Mouse (Mus musculus): ENCODE data around the gene Gpr35. TPM values are rescaled to one million over a fixed set of nuclear protein-coding genes. Genes with fewer than 3 reads are reported as not detected.

Gene Gpr35
- polyA plus RNA-seq, 1 experiment from 2014 or later = 0.73 TPM

DNA sequence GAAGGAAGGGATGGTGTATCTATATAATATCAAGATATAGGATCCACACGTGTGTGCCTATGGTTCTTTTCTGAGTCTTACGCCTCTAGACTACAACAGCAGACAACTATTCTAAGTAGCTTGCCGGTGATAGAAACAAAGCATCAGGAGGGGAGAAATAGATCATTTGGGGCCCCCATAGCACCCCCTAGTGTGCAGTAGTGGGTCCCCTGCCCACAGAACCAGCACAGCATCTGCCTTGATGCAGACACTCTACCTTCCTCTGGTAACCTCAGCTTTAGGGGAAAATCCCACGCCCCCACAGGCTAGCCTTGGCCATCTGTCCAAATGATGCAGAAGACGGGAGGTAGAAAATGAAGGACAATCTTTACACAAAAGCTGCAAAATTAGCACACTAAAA is 34.3 kb downstream of the Gpr35 start:
- ATAC-seq (ENCODE audit: insufficient number of reproducible peaks, insufficient read depth, low FRiP score, low TSS enrichment, low read depth) = no peak
- Histone ChIP-seq H3K36me3 (no peaks in the 10 kb centered on the region), H3K4me2 (no peak overlapping the region), H3K4me1 (no peaks in the 10 kb centered on the region), H3K4me3 (no peak overlapping the region), H3K27ac (no peak overlapping the region), H3K27me3 (no peaks in the 10 kb centered on the region), H3K9ac (no peak overlapping the region), H3K9me3 (no peaks in the 10 kb centered on the region)
- WGBS = 84% methylated on average over 5 of the region's 5 CpGs

DNA sequence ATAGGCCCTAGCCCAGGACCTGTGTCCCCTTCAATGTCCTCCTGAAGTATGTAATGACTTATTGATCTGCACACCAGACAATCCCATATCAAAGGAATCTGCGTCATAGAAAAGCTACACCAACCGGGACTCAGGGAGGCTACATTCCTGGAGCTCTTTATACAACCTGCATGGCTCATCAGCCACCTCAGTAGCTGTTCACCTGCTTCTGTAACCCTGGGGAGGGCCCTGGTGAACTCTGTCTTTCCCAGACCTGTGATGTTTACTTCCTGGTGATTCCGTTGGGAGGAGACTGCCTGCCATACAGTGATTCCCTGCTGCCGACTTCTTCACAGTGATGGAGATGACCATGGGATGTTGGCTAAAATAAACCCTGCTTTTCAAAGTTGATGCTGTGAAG is 38.2 kb downstream of the Gpr35 start:
- H3K27ac ChIP-seq = no peak overlapping the region
- no peak for ATAC-seq (ENCODE audit: insufficient number of reproducible peaks, insufficient read depth, low FRiP score, low TSS enrichment, low read depth)
- H3K4me1 ChIP-seq = no peaks in the 10 kb centered on the region
- H3K27me3 ChIP-seq = no peaks in the 10 kb centered on the region
- H3K4me3 ChIP-seq = no peak overlapping the region
- no peaks in the 10 kb centered on the region for H3K36me3 ChIP-seq
- no peak overlapping the region for H3K4me2 ChIP-seq
- no peaks in the 10 kb centered on the region for H3K9me3 ChIP-seq
- H3K9ac ChIP-seq = no peak overlapping the region
- 80% methylated on average over 4 of the region's 4 CpGs for WGBS

DNA sequence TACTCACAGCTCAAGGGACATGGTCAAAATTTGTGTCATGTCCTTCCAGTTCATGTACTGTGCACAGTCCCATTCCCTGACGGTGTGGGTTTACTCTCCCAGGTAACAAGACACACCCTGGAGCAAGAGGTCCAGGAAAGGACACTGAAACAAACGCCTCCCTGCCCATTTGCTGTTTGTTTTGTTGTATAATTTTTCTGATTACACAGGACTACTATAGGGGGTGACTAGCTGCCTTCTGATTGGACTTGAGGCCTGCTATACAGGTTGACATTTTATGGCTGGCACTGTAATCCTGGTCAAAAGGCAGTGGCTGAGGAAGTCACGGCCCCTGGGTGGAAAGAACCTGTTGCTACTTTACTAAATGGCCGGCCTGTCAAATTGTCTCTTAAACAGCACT is 39.2 kb downstream of the Gpr35 start:
- H3K36me3 ChIP-seq = no peaks in the 10 kb centered on the region

DNA sequence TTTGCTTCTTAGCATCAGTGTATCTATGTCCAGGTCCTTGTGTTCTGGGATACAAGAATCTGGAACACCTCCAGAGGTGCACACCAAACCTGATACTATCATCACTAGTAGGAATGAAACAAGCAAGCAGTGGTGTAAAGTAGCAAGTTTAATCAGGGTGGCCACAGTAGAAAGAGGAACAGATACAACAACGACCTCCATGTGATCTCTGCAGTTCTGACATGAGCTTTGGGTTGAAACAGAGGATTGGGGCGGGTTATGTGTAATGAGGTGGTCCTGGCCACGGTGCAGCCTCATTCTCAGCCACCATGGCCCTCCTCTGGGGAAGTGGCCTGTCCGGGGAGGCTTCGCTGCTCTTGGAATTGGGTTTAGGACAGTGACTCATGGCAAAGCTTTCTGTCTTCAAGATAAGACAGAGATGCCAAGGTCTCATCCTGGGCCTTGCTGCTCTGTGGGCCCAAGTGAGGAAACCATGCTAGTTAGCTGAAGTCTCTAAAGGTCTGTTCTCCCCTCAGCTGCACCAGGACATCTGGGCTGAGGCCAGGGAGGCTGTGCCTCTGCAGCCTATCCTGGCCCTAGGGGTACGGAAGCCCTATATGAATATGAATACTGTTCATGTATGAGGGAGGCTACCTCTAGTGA is 41.7 kb downstream of the Gpr35 start:
- Histone ChIP-seq H3K4me3 (no peak overlapping the region), H3K27ac (no peak overlapping the region), H3K9me3 (no peaks in the 10 kb centered on the region), H3K4me2 (no peak overlapping the region), H3K4me1 (no peaks in the 10 kb centered on the region), H3K27me3 (no peaks in the 10 kb centered on the region), H3K36me3 (no peaks in the 10 kb centered on the region), H3K9ac (no peak overlapping the region)
- WGBS = 82% methylated on average over 6 of the region's 6 CpGs
- no peak for ATAC-seq (ENCODE audit: insufficient number of reproducible peaks, insufficient read depth, low FRiP score, low TSS enrichment, low read depth)

More for the DNA sequence above, 39.2 kb downstream of the Gpr35 start:
- Histone ChIP-seq H3K4me1 (no peaks in the 10 kb centered on the region), H3K9me3 (no peaks in the 10 kb centered on the region), H3K9ac (no peak overlapping the region), H3K27ac (no peak overlapping the region), H3K4me3 (no peak overlapping the region), H3K27me3 (no peaks in the 10 kb centered on the region), H3K4me2 (no peak overlapping the region)
- 57% methylated on average over 4 of the region's 4 CpGs for WGBS
- ATAC-seq (ENCODE audit: insufficient number of reproducible peaks, insufficient read depth, low FRiP score, low TSS enrichment, low read depth) = no peak

DNA sequence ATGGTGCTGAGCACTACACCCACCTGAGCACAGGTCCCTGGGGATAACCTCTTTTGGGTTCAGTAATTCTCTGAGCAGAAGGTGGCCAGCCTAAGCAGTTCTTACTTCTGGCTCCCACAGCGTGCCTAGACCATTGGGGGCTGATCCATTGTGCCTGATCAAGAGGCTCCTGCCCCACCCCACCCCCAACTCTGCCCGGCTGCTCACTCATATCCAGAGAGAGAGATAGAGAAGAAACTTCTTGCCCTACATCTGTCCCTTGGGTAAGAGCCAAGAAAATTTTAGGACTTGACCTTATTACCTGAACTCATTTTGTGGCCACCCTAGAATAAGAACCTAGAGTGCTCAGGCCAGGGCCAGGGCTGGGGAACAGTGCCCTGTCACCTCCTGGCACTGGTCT is 42.2 kb downstream of the Gpr35 start:
- H3K27me3 ChIP-seq = no peaks in the 10 kb centered on the region
- ATAC-seq (ENCODE audit: insufficient number of reproducible peaks, insufficient read depth, low FRiP score, low TSS enrichment, low read depth) = no peak
- 69% methylated on average over 2 of the region's 2 CpGs for WGBS
- no peaks in the 10 kb centered on the region for H3K9me3 ChIP-seq
- no peak overlapping the region for H3K4me3 ChIP-seq
- no peak overlapping the region for H3K9ac ChIP-seq
- no peak overlapping the region for H3K4me2 ChIP-seq
- no peak overlapping the region for H3K27ac ChIP-seq
- H3K4me1 ChIP-seq = no peaks in the 10 kb centered on the region
- H3K36me3 ChIP-seq = no peaks in the 10 kb centered on the region

DNA sequence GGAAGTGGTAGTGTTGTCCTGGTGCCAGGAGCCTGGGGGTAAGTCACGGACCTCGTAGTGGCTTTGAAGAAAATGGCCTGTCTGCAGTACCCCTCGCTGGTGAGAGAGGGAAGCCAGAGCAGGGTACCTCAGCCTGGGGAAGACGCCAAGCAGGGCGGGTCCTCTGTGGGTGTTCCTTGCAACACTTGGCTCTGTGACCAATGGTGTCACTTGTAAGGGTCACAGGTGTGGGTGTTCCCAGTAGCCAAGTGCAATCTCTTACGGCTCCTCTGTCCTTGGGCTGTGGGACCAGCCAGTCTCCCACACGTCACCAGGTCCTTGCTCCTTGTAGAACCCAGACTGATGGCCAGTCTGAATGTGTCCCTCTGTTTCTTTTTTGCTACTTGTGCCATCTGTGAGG is 55.4 kb downstream of the Gpr35 start, which contains the start of gene Aqp12:
TSS of gene Aqp12 (plus strand) at position 274 of the 400 bp plus-strand sequence.
- Histone ChIP-seq H3K4me1 (no peaks in the 10 kb centered on the region), H3K4me3 (no peak within 1 kb of the TSS), H3K36me3 (no peaks in the 10 kb centered on the region), H3K27ac (no peak within 1 kb of the TSS), H3K9me3 (no peaks in the 10 kb centered on the region), H3K27me3 (peaks cover 4% of the 10 kb centered on the region; the same call in 1 of the 2 replicates), H3K4me2 (no peak within 1 kb of the TSS), H3K9ac (no peak within 1 kb of the TSS)
- 70% methylated on average over 7 of the region's 7 CpGs for WGBS
- no peak for ATAC-seq (ENCODE audit: insufficient number of reproducible peaks, insufficient read depth, low FRiP score, low TSS enrichment, low read depth)

DNA sequence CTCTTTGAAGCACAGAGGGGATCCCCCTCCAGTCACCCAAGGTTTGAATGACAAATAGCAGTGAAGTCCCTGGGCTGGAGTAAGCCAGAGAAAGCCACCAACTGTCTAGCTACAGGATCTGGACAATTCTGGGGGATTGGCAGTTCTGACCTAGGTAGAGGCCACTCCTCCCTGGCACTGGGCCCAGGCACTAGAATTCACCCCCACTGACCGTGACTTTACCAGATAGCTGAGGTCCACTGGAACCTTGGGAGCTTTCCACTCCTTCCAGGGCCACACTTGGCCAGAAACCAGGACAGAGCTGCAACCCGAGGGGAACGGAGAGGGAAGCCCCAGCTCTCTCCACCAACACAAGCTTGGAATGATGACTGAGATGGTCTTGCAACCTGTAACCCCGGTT is 58.5 kb downstream of the Gpr35 start:
- Histone ChIP-seq H3K4me1 (no peaks in the 10 kb centered on the region), H3K27me3 (peaks cover 6% of the 10 kb centered on the region; the same call in 1 of the 2 replicates), H3K9me3 (no peaks in the 10 kb centered on the region), H3K4me2 (no peak overlapping the region), H3K27ac (no peak overlapping the region), H3K36me3 (no peaks in the 10 kb centered on the region), H3K4me3 (no peak overlapping the region), H3K9ac (no peak overlapping the region)
- ATAC-seq (ENCODE audit: insufficient number of reproducible peaks, insufficient read depth, low FRiP score, low TSS enrichment, low read depth) = no peak
- WGBS = 68% methylated on average over 4 of the region's 4 CpGs

DNA sequence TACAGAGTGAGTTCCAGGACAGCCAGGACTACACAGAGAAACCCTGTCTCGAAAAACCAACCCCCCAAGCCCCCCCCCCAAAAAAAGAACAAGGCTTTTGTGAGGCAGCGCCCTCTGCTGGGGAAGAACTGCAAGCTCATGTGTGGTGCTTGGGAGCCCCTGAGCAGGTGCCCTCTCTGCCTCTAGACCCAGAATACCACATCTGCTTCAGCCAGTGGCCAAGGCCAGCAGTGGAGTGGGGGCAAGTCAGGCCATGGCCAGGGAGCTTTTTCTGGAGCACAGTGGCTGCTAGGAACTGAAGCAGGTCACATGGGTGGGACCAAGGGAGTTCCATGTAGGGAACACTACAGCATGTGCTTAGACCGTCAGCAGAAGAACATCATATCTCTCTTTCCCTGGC is 60.1 kb downstream of the Gpr35 start:
- no peak overlapping the region for H3K9ac ChIP-seq
- no peak overlapping the region for H3K4me3 ChIP-seq
- 28% methylated on average over 3 of the region's 3 CpGs for WGBS
- H3K27ac ChIP-seq = no peak overlapping the region
- H3K27me3 ChIP-seq = peaks cover 6% of the 10 kb centered on the region; the same call in 1 of the 2 replicates
- no peaks in the 10 kb centered on the region for H3K9me3 ChIP-seq
- no peak overlapping the region for H3K4me2 ChIP-seq
- no peaks in the 10 kb centered on the region for H3K4me1 ChIP-seq
- no peaks in the 10 kb centered on the region for H3K36me3 ChIP-seq
- no peak for ATAC-seq (ENCODE audit: insufficient number of reproducible peaks, insufficient read depth, low FRiP score, low TSS enrichment, low read depth)

DNA sequence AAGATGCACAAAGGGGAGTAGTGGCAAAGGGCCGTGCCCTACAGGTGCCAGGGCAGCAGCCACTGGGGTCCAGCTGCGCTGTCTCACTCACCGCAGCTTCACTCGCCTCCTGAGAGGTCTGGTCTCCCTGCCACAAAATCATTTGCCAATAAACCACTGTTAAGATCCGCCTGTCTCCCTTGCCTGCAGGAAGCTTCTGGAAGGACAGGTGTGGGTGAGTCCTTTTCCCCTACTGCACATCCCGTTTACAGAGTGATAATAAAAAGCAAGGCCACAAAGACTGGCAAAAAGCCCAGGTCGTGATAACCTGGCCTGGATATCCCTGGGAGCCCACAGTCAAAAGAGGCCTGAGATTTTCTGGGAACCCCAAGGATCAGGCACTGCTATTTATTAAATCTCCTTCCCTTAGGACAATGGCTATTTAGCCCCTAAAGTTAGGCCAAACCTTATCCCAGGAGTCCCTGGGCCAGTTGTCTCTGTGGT is 61.5 kb downstream of the Gpr35 start:
- no peak overlapping the region for H3K4me2 ChIP-seq
- H3K36me3 ChIP-seq = no peaks in the 10 kb centered on the region
- no peak overlapping the region for H3K9ac ChIP-seq
- no peak for ATAC-seq (ENCODE audit: insufficient number of reproducible peaks, insufficient read depth, low FRiP score, low TSS enrichment, low read depth)
- WGBS = 78% methylated on average over 7 of the region's 7 CpGs
- no peak overlapping the region for H3K4me3 ChIP-seq
- H3K27ac ChIP-seq = no peak overlapping the region
- 0 out of 2 replicates have a peak, but pooled peaks cover 2% of the 10 kb centered on the region for H3K27me3 ChIP-seq
- no peaks in the 10 kb centered on the region for H3K4me1 ChIP-seq
- H3K9me3 ChIP-seq = no peaks in the 10 kb centered on the region

DNA sequence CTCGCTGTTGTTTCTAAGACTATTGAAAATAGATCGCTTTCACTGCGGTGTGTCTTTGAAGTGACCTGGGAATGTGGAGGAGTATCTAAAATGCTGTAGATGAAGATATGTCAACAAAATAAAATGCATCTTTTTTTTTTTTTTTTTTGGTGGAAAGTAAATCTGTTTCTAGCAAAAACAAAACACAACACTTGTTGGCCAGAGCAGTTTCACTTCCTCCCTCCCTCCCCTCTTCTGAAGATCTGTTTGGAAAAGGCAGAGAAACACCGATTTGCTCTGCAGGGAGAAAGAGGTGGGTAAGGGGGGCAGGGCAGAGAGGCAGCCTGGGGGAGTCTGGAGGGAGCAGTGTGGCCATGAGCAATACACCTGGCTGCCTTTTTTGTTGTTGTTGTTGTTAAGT is 62.7 kb downstream of the Gpr35 start:
- 80% methylated on average over 4 of the region's 4 CpGs for WGBS
- no peak overlapping the region for H3K4me3 ChIP-seq
- no peak for ATAC-seq (ENCODE audit: insufficient number of reproducible peaks, insufficient read depth, low FRiP score, low TSS enrichment, low read depth)

DNA sequence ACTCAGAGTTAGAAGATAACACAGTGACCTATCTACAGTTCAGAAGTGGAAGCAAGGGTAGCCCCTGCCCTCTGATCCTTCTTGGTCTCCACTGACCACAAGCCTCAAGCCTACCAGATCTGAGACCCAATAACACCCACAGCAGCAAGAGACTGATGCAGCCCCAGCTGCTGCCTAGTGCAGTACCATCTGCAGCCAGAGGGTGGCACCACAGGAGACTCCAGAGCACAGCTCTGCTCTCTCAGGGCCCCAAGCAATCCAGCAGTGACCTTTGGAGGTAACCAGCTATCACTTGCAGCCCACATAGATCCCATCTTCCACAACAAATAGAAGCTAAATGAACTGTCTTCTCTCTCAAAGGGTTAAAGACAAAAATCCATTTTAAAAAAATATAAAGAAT is 63.8 kb downstream of the Gpr35 start:
- Histone ChIP-seq H3K4me1 (no peaks in the 10 kb centered on the region), H3K4me2 (no peak overlapping the region), H3K9me3 (no peaks in the 10 kb centered on the region), H3K27me3 (0 out of 2 replicates have a peak, but pooled peaks cover 2% of the 10 kb centered on the region), H3K4me3 (no peak overlapping the region), H3K9ac (no peak overlapping the region), H3K27ac (no peak overlapping the region), H3K36me3 (no peaks in the 10 kb centered on the region)
- ATAC-seq (ENCODE audit: insufficient number of reproducible peaks, insufficient read depth, low FRiP score, low TSS enrichment, low read depth) = no peak

More for the DNA sequence above, 62.7 kb downstream of the Gpr35 start:
- H3K4me1 ChIP-seq = no peaks in the 10 kb centered on the region
- H3K27ac ChIP-seq = no peak overlapping the region
- no peak overlapping the region for H3K9ac ChIP-seq
- H3K9me3 ChIP-seq = no peaks in the 10 kb centered on the region
- H3K27me3 ChIP-seq = 0 out of 2 replicates have a peak, but pooled peaks cover 2% of the 10 kb centered on the region
- H3K4me2 ChIP-seq = no peak overlapping the region
- no peaks in the 10 kb centered on the region for H3K36me3 ChIP-seq

DNA sequence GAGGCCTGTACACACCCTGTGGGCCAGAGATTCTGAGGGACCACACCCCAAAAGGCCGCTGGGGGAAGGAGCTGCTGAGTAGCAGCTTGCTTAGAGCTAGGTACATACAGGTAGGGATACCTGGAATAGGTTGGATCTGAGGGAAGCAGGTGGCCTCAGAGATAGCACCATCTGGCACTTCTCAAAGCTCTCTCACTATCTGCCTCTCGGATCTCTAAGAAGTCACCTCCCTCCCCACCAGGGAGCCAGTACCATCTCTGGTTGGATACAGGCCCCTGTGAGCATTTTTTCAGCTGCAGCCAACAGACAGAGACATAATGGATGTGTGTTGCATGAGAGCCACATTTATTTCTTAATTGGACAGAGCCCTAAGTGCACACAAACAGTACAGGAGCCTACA is 64.5 kb downstream of the Gpr35 start:
- H3K36me3 ChIP-seq = 0 out of 2 replicates have a peak, but pooled peaks cover 2% of the 10 kb centered on the region
- H3K27me3 ChIP-seq = 0 out of 2 replicates have a peak, but pooled peaks cover 2% of the 10 kb centered on the region
- H3K4me1 ChIP-seq = no peaks in the 10 kb centered on the region
- no peaks in the 10 kb centered on the region for H3K9me3 ChIP-seq
- no peak for ATAC-seq (ENCODE audit: insufficient number of reproducible peaks, insufficient read depth, low FRiP score, low TSS enrichment, low read depth)
- no peak overlapping the region for H3K27ac ChIP-seq
- H3K4me3 ChIP-seq = no peak overlapping the region
- 47% methylated on average over 2 of the region's 2 CpGs for WGBS
- H3K4me2 ChIP-seq = no peak overlapping the region
- H3K9ac ChIP-seq = no peak overlapping the region
